Mouse (Mus musculus) left cerebral cortex, adult 2 months (tissue): ENCODE measurements around the gene Wars2. TPM values are rescaled to one million over a fixed set of nuclear protein-coding genes. Genes with fewer than 3 reads are reported as not detected.

ENCODE experiments used
- DNase-seq, 2 experiments: peaks; one replicate each; pipeline ENCODE4 v3.0.0; 2021 to 2022; ENCODE audit warnings: low spot score in 2 of 2, mixed read lengths in 1 of 2; ENCODE audit errors: extremely low spot score in 1 of 2
- H3K27ac ChIP-seq: fragments of 200-600 bp; 2 replicates; pipeline ENCODE4 v1.8.1; 2022
- H3K4me3 ChIP-seq: fragments of 200-600 bp; 2 replicates; pipeline ENCODE4 v1.8.1; 2022
- CTCF ChIP-seq: fragments of 200-600 bp; IDR thresholded peaks from 2 replicates; pipeline ENCODE4 v1.8.1; 2022; ENCODE audit warnings: antibody characterized with exemption, mild to moderate bottlenecking, moderate library complexity
- intact Hi-C: fragments of 180-260 bp; cut with DNase I; formaldehyde crosslinking; loops from one replicate; pipeline ENCODE4 v1.15.1; 2025
- total RNA-seq, 2 experiments: library from RNA; stranded (reverse); gene quantifications; 2 replicates each; pipeline ENCODE4 v1.2.3; 2021

Gene Wars2
- total RNA-seq, 2 experiments from 2014 or later = 6.5 to 7.3 TPM

DNA sequence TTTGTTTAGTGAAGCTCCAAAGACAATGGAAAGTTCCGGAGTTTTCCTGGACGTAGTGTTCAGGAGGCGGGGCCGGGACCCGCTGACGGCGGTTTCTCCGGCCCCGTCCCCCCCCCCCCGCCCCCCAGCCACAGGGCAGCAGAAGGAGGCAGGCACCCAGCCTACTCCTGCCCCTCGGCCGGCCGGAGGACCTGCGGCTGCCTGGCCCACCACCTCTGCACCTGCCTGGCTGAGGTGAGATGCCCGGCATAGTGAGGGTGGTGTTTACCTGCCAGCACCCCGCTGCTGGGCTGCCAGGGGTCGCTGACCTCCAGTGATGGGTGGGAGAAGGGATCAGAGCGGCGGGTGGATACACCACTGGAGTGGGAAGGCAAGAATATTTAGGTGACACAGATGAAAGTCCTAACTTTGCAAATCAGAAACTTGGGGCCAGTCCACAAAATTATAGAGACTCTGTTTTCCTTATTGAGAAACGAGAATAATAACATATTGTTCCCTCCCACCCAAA, 99.4 kb downstream of the Wars2 start, which contains the start of gene Tbx15:
Gene Tbx15, plus strand, starts transcription at position 169 of the 508 bp plus-strand sequence.
- intact Hi-C loops = no loop called here
- TF ChIP-seq CTCF = no peak
- H3K4me3 ChIP-seq = no peak within 1 kb of the TSS

DNA sequence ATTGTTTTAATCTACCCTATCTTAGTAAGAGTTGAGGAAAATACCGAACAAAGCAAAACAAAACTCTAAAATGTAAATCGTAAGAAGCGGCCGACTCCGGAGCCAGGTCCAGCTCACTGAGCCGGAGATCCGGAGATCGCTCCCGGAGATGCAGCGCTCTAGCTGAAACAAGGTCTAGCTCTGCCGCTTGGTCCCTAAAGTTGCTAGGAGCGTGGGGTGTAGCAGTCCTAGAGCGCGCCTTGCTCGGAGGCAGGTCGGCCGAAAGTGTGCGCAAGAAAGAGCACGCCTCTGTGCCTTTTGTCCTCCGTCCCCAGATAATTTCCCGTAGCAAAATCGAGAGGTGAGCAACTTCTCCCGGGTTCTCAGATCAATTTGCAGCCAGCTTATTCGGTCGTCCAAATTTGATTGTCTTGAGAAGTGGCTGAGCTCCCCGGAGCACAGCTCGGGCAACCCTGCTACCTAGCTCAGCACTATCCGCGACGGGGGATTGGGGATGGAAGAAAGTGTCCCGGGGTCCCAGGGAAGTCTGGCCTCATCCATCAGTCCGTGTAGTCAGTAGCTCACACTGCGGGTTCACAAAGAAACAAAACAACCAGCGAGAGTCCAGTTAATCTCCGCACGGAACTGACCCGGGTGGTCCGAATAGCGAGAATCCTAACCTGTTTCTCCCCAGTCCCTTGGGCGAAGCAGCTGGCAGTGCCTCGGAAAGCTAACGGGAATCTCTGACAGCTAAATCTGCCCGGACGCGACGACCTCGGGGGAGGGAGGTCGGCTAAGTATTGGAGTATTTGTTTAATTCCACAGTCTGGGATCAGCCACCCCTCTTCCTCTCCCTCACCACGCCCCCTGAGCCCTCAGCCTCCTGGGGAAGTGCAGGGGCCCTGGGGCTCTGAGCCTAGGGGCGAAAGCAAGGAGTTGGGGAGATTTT, 100.2 kb downstream of the Wars2 start:
- no peak for TF ChIP-seq CTCF
- Histone ChIP-seq H3K4me3 (no peak overlapping the region), H3K27ac (no peak overlapping the region)
- DNase-seq = no peak
- intact Hi-C loops = no loop called here

More for the DNA sequence above, 99.4 kb downstream of the Wars2 start, which contains the start of gene Tbx15:
- no peak for DNase-seq
- no peak within 1 kb of the TSS for H3K27ac ChIP-seq

DNA sequence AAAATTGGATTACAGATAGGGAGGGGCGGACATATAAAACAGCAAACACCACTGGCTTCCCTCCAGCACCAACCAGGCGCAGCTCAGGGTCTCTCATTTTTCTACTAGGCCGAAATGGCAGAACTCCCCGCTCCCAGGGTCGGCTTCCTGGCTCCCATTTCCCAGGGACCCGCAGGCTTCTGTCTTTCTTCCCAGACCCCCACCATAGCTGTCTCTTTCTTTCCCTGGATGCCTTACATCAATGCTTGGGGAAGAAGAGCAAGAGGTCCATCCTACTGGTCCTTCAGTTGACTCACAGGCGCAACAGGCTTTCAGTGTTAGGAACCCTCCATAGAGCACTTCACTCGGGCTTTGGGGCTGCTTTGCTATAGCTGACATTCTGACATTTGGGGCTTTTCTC, 101.6 kb downstream of the Wars2 start:
- Histone ChIP-seq H3K27ac (no peak overlapping the region), H3K4me3 (no peak overlapping the region)
- intact Hi-C loops = no loop called here
- TF ChIP-seq CTCF = no peak
- DNase-seq = no peak

DNA sequence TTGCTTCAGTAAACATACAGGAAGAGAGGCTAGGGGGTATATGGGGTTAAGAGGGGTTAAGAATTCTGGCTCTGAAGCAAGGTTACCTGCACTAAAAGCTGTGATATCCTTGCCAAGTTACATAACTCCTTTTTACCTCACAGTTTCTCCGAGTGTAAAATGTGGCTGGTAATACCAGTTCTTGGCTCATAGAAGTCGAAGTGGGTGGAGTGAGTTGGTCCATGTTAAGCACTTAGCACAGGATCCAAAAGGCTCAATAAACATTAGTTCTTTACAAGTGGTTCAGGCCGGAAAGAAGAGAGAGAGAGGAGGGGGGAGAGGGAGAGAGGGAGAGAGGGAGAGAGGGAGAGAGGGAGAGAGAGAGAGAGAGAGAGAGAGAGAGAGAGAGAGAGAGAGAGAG, 104.5 kb downstream of the Wars2 start:
- H3K4me3 ChIP-seq = no peak overlapping the region
- no peak for DNase-seq
- TF ChIP-seq CTCF = no peak
- H3K27ac ChIP-seq = no peak overlapping the region
- intact Hi-C loops = no loop called here

DNA sequence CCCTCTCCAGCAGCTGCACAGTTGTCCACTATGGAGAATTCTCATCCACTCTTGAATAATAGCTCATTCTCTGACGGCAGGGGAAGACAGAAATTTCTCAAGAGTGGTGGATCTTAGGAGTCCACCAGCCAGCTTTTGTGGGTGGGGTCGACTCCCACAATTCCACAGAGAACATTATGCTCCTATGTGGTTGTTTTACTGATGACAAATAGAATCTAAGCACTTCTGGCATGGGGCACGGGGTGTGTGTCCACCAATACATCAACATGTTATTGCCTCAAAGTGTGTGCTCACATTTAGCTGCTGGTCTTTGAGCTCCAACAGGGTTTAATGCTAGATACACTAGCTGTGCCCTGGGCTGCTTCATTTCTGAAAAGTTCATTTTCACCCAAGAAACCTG, 105.8 kb downstream of the Wars2 start:
- intact Hi-C loops = no loop called here

DNA sequence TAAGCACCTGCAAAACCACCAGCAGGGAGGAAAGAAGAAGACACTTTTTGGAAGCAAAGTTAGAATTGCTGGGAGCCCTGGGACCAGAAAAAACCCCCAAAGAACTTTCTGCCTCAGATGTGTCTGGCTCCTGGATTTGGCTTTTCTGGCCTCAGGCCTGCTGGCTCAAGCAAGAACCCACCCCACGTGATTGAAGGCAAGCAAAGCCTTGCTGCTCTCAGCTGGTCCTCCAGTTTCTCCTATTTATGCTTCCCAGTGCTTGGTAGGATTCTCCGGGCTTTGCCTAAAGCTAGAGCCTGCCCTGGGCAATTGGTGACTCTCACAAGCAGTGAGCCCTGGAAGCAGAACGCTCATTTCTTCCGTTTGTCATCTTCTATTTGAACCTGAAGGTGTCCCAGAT, 106.7 kb downstream of the Wars2 start:
- H3K27ac ChIP-seq = no peak overlapping the region
- no peak for TF ChIP-seq CTCF
- H3K4me3 ChIP-seq = no peak overlapping the region
- intact Hi-C loops = no loop called here
- DNase-seq = no peak

More for the DNA sequence above, 105.8 kb downstream of the Wars2 start:
- DNase-seq = no peak
- Histone ChIP-seq H3K4me3 (no peak overlapping the region), H3K27ac (no peak overlapping the region)
- TF ChIP-seq CTCF = no peak

DNA sequence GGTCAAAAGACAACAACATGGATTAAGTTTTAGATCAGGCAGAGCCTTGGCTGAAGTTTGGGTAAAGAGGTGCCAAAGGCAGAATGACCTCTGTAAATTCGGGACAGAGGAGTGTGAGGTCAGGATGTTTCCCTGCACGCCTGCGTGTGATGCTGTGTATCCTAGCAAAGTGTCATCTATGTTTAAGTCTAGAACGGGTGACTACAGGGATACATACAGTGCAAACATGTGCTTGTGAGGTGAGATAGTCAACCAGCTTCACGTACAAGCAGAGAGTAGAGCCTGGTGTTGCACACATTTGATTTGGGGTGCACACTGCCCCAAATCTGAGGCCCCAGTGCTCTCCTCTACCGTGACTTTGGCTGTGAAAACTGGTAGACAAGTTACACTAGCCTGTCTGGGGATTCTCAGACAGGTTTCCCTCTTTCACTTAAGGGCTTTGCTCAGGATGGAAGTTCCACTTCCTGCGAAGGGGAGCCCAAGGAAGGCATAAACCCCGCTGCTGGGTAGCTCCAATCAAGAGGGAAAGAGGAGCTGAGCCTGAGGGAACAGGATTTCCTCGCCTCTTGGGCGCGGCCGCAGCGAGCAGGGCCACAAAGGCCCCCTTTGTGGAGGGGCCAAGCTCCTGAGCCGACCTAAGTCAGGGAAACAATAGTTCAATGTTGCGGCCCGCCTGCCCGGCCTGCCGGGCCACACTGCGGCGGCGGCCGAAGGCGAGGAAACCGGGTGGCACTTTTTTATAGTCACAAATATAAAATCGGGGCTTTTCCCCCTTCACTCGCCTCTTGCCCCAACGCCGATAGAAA, 107.3 kb downstream of the Wars2 start:
- DNase-seq = no peak
- H3K4me3 ChIP-seq = no peak overlapping the region
- intact Hi-C loops = no loop called here
- no peak for TF ChIP-seq CTCF
- H3K27ac ChIP-seq = no peak overlapping the region

DNA sequence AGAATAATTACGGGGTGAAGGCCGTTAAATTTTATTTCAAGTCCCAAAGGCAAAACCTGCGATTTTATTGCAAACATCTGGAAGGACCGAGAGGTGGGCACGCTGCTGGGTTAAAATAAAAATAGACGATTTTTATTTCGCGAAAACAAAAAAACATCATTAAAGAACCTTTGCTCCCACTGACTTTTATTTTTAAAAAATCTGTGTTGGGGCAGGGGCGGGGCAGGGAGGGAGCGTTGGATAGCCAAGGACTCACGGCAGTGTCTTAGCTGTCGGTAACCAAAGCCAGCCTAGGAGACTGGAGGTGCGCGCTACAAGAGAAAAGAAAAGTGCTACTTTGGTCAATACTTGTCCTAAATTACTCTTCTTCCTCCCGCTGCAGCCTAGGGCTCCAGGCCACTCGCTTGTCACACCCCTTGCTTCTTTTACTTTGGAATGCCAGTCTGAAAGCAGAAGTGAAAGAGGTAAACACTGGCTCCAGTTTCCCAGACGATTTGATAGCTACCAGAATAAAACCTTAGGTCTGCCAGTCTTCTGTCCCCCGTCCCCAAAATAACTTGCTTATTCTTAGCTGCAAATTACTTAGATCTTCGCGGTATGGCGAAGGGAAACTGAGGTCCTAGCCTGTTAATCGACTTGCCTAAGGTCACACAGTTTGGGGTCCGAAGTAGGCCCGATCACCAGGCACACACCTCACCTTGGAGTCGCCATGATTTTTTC, 108.1 kb downstream of the Wars2 start:
- intact Hi-C loops = no loop called here
- no peak for TF ChIP-seq CTCF
- H3K4me3 ChIP-seq = no peak overlapping the region
- DNase-seq = no peak
- no peak overlapping the region for H3K27ac ChIP-seq

DNA sequence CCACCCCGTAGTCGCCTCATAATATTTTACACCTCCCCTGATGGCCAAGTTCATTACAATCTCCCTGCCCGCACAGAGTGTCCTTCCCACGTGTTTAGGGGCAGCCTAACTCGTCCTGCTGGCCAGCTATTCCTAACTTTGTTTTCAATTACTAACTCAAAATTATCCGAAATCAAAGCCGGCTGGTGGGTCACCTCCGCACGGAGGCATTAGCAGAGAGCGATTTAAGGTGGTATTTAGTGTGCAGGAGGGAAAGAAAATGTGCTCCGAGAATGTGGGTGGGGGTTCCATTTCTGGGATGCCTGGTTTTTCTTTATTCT, 108.6 kb downstream of the Wars2 start:
- intact Hi-C loops = no loop called here
- no peak overlapping the region for H3K27ac ChIP-seq
- DNase-seq = no peak
- no peak overlapping the region for H3K4me3 ChIP-seq
- TF ChIP-seq CTCF = no peak

DNA sequence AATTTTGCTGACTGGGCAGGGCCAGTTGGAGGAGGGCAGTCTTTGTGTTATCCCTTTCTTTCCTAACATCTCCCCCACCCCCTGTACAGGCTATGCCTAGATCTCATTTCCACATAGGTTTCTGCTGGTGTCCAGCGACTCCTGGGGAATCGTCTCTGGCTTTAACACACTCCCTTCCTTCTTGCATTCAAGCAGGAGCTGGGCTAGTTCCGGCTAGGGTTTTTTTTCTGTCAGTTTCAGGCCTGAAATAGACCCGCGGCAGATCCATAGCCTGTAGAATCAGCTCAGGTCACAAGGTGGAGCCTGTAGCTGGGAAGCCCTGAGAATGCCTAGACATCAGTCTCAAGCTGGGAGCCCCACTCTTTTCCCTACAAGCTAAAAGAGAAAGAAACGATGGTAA, 109.0 kb downstream of the Wars2 start:
- TF ChIP-seq CTCF = no peak; the same call in 1 of the 2 replicates
- no peak for DNase-seq
- Histone ChIP-seq H3K27ac (no peak overlapping the region), H3K4me3 (no peak overlapping the region)
- intact Hi-C loops = no loop called here

DNA sequence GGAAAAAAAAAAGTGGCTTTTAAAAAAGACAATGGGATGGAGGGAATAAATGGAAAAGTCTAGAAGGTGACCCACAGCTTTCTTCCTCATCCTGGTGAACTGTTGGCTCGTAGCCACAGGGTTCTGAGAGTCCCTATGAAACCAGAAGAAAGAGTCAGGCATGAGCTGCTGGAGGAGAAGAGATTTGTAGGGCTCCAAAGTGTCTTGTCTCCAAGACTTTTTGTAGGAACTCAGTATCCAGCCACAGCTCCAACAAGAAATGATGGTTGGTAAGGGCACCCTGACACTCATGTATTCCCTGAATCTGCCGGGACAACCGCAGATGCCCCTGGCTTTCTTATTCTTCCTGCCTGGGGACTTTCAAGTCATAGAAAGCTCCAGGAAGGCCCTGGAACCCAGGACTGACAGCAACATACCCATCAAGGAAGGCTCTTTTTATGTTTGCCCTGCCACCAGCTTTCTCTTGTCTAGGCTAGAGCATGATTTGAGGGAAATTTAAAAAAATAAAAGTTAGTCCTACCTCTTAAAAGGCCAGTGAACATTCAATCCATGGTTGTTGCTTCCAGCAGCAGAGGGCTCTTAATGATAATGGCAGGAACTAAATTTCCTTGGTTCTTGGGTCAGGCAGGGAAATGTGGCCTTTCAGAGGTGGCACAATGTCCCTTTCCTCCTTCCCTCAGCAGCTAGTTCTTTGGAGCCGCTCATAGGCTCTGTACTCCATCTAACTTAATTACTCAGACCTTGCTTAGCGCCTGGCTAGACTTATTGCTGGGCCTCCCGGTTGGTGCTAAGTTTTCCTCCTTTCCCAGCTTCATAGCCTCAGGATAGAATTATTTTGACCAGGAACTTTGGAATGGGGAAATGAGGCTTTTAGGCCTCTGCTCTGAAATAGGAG, 110.7 kb downstream of the Wars2 start:
- no peak for TF ChIP-seq CTCF
- H3K4me3 ChIP-seq = no peak overlapping the region
- no peak for DNase-seq
- intact Hi-C loops = no loop called here
- H3K27ac ChIP-seq = no peak overlapping the region
